In genomic region chr14:21850419-21851127, GRCm38 (mm10) we compare ENCODE assay signal across 15 mouse cellular contexts. TPM values are rescaled to one million over a fixed set of nuclear protein-coding genes. Genes with fewer than 3 reads are reported as not detected.
A peak's percentile ranks its signal among the peaks of the same experiment; 100 is the strongest.
DNase-seq lines count a peak whose midpoint lies in the region; ATAC-seq and TF ChIP-seq lines count a peak whose summit lies in the region.
"Had no signal": no experiment of that assay in that cellular context is flagged by ENCODE, and none has a peak within 500 bp of the region (broad histone marks: within the 10 kb centered on the region; RNA-seq: fewer than 3 reads in every experiment).

No protein-coding gene starts in this region.

- 73% methylated on average over 24 of the region's 24 CpGs for WGBS in intestine, embryonic 16.5 days
- WGBS in intestine, postnatal 0 days: 75% methylated on average over 24 of the region's 24 CpGs
- 81% methylated on average over 24 of the region's 24 CpGs for WGBS in bone marrow, adult 2 months
- 43% methylated on average over 24 of the region's 24 CpGs for WGBS in liver, embryonic 14.5 days (ENCODE audit: insufficient replicate concordance)

- ATAC-seq in intestine, embryonic 16.5 days: no peak
- ATAC-seq in intestine, postnatal 0 days: no peak
- peak; percentile 55 for ATAC-seq in liver, embryonic 14.5 days (ENCODE audit: insufficient read depth)

- H3K4me1 ChIP-seq in intestine, embryonic 16.5 days (ENCODE audit: control insufficient read depth, insufficient read depth, low read length): peaks cover 26% of the 10 kb centered on the region
- H3K4me1 ChIP-seq in intestine, postnatal 0 days (replicated peaks; ENCODE audit: control insufficient read depth, insufficient read depth, low read length): peaks cover 4% of the 10 kb centered on the region; the same call in 1 of the 2 replicates
- H3K4me1 ChIP-seq in ES-E14 (ENCODE audit: control insufficient read depth in 2 of 2, insufficient read depth in 2 of 2, low read length in 2 of 2, poor library complexity in 1 of 2): peaks cover 0 to 8% of the 10 kb centered on the region in 2 experiments; a peak in 1 of 4 replicates
- H3K4me1 ChIP-seq in bone marrow, adult 2 months (ENCODE audit: control insufficient read depth, insufficient read depth, low read length): peaks cover 3% of the 10 kb centered on the region; the same call in 1 of the 2 replicates
- H3K4me1 ChIP-seq in liver, embryonic 14.5 days (replicated peaks; ENCODE audit: control insufficient read depth in 2 of 2, insufficient read depth in 2 of 2, low read length in 1 of 2): peaks cover 45 to 59% of the 10 kb centered on the region in 2 experiments

- H3K9ac ChIP-seq in intestine, embryonic 16.5 days (ENCODE audit: low read depth, low read length): 0 out of 2 replicates have a peak overlapping the region, but pooled peaks have one; percentile 26
- H3K9ac ChIP-seq in intestine, postnatal 0 days (ENCODE audit: low read depth, low read length): no peak overlapping the region
- H3K9ac ChIP-seq in ES-E14 (ENCODE audit: insufficient read depth, low read depth, low read length, poor library complexity, severe bottlenecking): peak overlapping the region; percentile 30; the same call in 1 of the 2 replicates
- H3K9ac ChIP-seq in liver, embryonic 14.5 days (replicated peaks): peak overlapping the region; percentile 31; the same call in 1 of the 2 replicates
- H3K9ac ChIP-seq: embryonic facial prominence, embryonic 12.5 days; kidney, embryonic 15.5 days; neural tube, embryonic 12.5 days had no signal

- peak; percentile 88 for TF ChIP-seq EP300 in liver, embryonic 14.5 days (IDR thresholded peaks at IDR 0.05; ENCODE audit: low read depth)

- no peak overlapping the region for H3K4me3 ChIP-seq in intestine, embryonic 16.5 days (ENCODE audit: low read length)
- H3K4me3 ChIP-seq in intestine, postnatal 0 days (ENCODE audit: low read depth, low read length): no peak overlapping the region
- peak overlapping the region; percentile 44 to 45; a peak in 3 of 4 replicates for H3K4me3 ChIP-seq in ES-E14 (ENCODE audit: insufficient read depth in 1 of 2, low read depth in 1 of 2, low read length in 2 of 2, poor library complexity in 1 of 2, severe bottlenecking in 1 of 2)
- no peak overlapping the region for H3K4me3 ChIP-seq in bone marrow, adult 2 months (replicated peaks; ENCODE audit: control insufficient read depth, low read depth, low read length)
- H3K4me3 ChIP-seq in liver, embryonic 14.5 days (ENCODE audit: insufficient read depth in 1 of 2, low read depth in 2 of 2, low read length in 2 of 2): peak overlapping the region; percentile 13 to 15; a peak in 2 of 4 replicates
- H3K4me3 ChIP-seq: embryonic facial prominence, embryonic 12.5 days; kidney, embryonic 15.5 days; left cerebral cortex, adult 2 months; megakaryocyte, embryonic 14.5 days; neural tube, embryonic 12.5 days had no signal

- in situ Hi-C loops in ES-E14 (cut with MboI; ENCODE audit: low sequenced_read_pairs in 2 of 2, unreplicated experiment in 2 of 2): loop anchor here in 1 of 2 experiments (25.0 kb wide), 1 partner anchor 713 kb away; no protein-coding TSS in a partner anchor

- no peaks in the 10 kb centered on the region for H3K36me3 ChIP-seq in intestine, embryonic 16.5 days (ENCODE audit: control insufficient read depth, insufficient read depth, low read length)
- peaks cover 18% of the 10 kb centered on the region for H3K36me3 ChIP-seq in intestine, postnatal 0 days (ENCODE audit: control insufficient read depth, insufficient read depth)
- H3K36me3 ChIP-seq in ES-E14 (ENCODE audit: control insufficient read depth, insufficient read depth, low read length, poor library complexity, severe bottlenecking): peaks cover 15% of the 10 kb centered on the region
- peaks cover 7% of the 10 kb centered on the region for H3K36me3 ChIP-seq in liver, embryonic 14.5 days (replicated peaks; ENCODE audit: control insufficient read depth, insufficient read depth, low read depth)

- H3K27ac ChIP-seq in intestine, embryonic 16.5 days (ENCODE audit: low read length): no peak overlapping the region
- H3K27ac ChIP-seq in intestine, postnatal 0 days (ENCODE audit: low read depth, low read length): no peak overlapping the region
- H3K27ac ChIP-seq in ES-E14 (ENCODE audit: insufficient read depth, low read depth, low read length, poor library complexity, severe bottlenecking): no peak overlapping the region
- peak overlapping the region; percentile 16 for H3K27ac ChIP-seq in bone marrow, adult 2 months (ENCODE audit: control insufficient read depth, insufficient read depth, low read depth, low read length, poor library complexity)
- peak overlapping the region; percentile 82 for H3K27ac ChIP-seq in liver, embryonic 14.5 days
- H3K27ac ChIP-seq: embryonic facial prominence, embryonic 12.5 days; kidney, embryonic 15.5 days; left cerebral cortex, adult 2 months; neural tube, embryonic 12.5 days had no signal

- no peaks in the 10 kb centered on the region for H3K27me3 ChIP-seq in intestine, embryonic 16.5 days (replicated peaks; ENCODE audit: control insufficient read depth, insufficient read depth, low read length)
- H3K27me3 ChIP-seq in intestine, postnatal 0 days (replicated peaks; ENCODE audit: control insufficient read depth, insufficient read depth, low read length): no peaks in the 10 kb centered on the region
- no peaks in the 10 kb centered on the region for H3K27me3 ChIP-seq in liver, embryonic 14.5 days (ENCODE audit: control insufficient read depth, insufficient read depth, low read length)
- H3K27me3 ChIP-seq: embryonic facial prominence, embryonic 12.5 days; kidney, embryonic 15.5 days; megakaryocyte, embryonic 14.5 days; neural tube, embryonic 12.5 days had no signal

- TF ChIP-seq CTCF in intestine, postnatal 0 days (IDR thresholded peaks at IDR 0.05; ENCODE audit: low read depth): no peak
- no peak for TF ChIP-seq CTCF in bone marrow, adult 2 months (IDR thresholded peaks at IDR 0.05; ENCODE audit: control insufficient read depth, insufficient read depth, low read length)
- no peak for TF ChIP-seq CTCF in liver, embryonic 14.5 days (IDR thresholded peaks at IDR 0.05; ENCODE audit: low read depth)

- no peak; the same call in 1 of the 2 replicates for TF ChIP-seq POLR2A in bone marrow, adult 2 months (IDR thresholded peaks at IDR 0.05; ENCODE audit: borderline replicate concordance, control insufficient read depth, low read depth, low read length)

- DNase-seq in ES-E14 (ENCODE audit: low read depth, low spot score): no peak
- peak; percentile 60 to 64 (median 63) for DNase-seq in liver, embryonic 14.5 days (ENCODE audit: low read depth in 3 of 3, low spot score in 3 of 3)
- no peak for DNase-seq in urinary bladder, postnatal 4 days (ENCODE audit: low spot score in 2 of 2)
- DNase-seq in ovary, adult 18-20 months (ENCODE audit: low spot score): no peak
- DNase-seq: cerebellum, adult 11 months; spleen, adult 18-20 months; thymus, postnatal 25 days had no signal

- H3K4me2 ChIP-seq in intestine, embryonic 16.5 days (ENCODE audit: low read depth, low read length): no peak overlapping the region
- no peak overlapping the region for H3K4me2 ChIP-seq in intestine, postnatal 0 days (replicated peaks; ENCODE audit: low read depth)
- peak overlapping the region; percentile 59 for H3K4me2 ChIP-seq in liver, embryonic 14.5 days (ENCODE audit: low read depth)
- H3K4me2 ChIP-seq: embryonic facial prominence, embryonic 12.5 days; kidney, embryonic 15.5 days; neural tube, embryonic 12.5 days had no signal

- no peaks in the 10 kb centered on the region for H3K9me3 ChIP-seq in intestine, embryonic 16.5 days (ENCODE audit: control insufficient read depth, low read length)
- no peaks in the 10 kb centered on the region for H3K9me3 ChIP-seq in intestine, postnatal 0 days (ENCODE audit: control insufficient read depth)
- H3K9me3 ChIP-seq in ES-E14 (ENCODE audit: control insufficient read depth, insufficient read depth, low read depth, low read length): no peaks in the 10 kb centered on the region
- no peaks in the 10 kb centered on the region for H3K9me3 ChIP-seq in liver, embryonic 14.5 days (ENCODE audit: control insufficient read depth, low read length)
- H3K9me3 ChIP-seq: embryonic facial prominence, embryonic 12.5 days; kidney, embryonic 15.5 days; megakaryocyte, embryonic 14.5 days; neural tube, embryonic 12.5 days had no signal

TF ChIP-seq in ES-E14, 5 proteins besides CTCF, POLR2A, EP300 and RAD21:
- TF ChIP-seq CHD2 (IDR thresholded peaks at IDR 0.05; ENCODE audit: low read depth, low read length) (no peak), HCFC1 (IDR thresholded peaks at IDR 0.05; ENCODE audit: borderline replicate concordance, insufficient read depth, low read length) (no peak), ZNF384 (IDR thresholded peaks at IDR 0.05; ENCODE audit: low read depth, low read length) (no peak), ZC3H11A (IDR thresholded peaks at IDR 0.05; ENCODE audit: borderline replicate concordance, low read depth, low read length) (no peak), MAFK (IDR thresholded peaks at IDR 0.05; ENCODE audit: insufficient read depth, low read depth, low read length) (no peak)

RNA-seq across cellular contexts. Expression of gene Comtd1, which starts 1.8 kb away (rescaled TPM):
- 88.2 and 89.1 TPM in 2 replicates for polyA plus RNA-seq in intestine, embryonic 16.5 days (2015; fragmentation: Nextera tagmentation; extraction: Ambion mirVana)
- polyA plus RNA-seq in intestine, postnatal 0 days (2015; fragmentation: Nextera tagmentation; extraction: Ambion mirVana): 67.3 and 70.5 TPM in 2 replicates
- 36.6 and 88.5 TPM in 2 replicates for total RNA-seq in ES-E14 (2012; rRNA removed)
- 15.8 and 45.0 TPM in 2 replicates for polyA plus RNA-seq in bone marrow, adult 2 months (2011; ENCODE audit: insufficient read depth, insufficient read length, low replicate concordance, missing spikeins)
- polyA plus RNA-seq in liver, embryonic 14.5 days (2012; rRNA removed): 12.0 and 14.3 TPM in 2 replicates
- 24.4 and 25.8 TPM in 2 replicates for polyA plus RNA-seq in liver, embryonic 14.5 days (2014; fragmentation: Nextera tagmentation; extraction: Ambion mirVana)

RNA-seq across cellular contexts. Expression of gene Vdac2, which starts 25.5 kb away (rescaled TPM):
- 410 and 422 TPM in 2 replicates for polyA plus RNA-seq in intestine, embryonic 16.5 days (2015; fragmentation: Nextera tagmentation; extraction: Ambion mirVana)
- polyA plus RNA-seq in intestine, postnatal 0 days (2015; fragmentation: Nextera tagmentation; extraction: Ambion mirVana): 354 and 371 TPM in 2 replicates
- total RNA-seq in ES-E14 (2012; rRNA removed): 251 and 305 TPM in 2 replicates
- 84.6 and 85.2 TPM in 2 replicates for polyA plus RNA-seq in bone marrow, adult 2 months (2011; ENCODE audit: insufficient read depth, insufficient read length, low replicate concordance, missing spikeins)
- 54.2 and 80.9 TPM in 2 replicates for polyA plus RNA-seq in liver, embryonic 14.5 days (2012; rRNA removed)
- polyA plus RNA-seq in liver, embryonic 14.5 days (2014; fragmentation: Nextera tagmentation; extraction: Ambion mirVana): 126 and 134 TPM in 2 replicates

Comparison
In these comparisons a context has a peak if more than half of its experiments do, and no peak if none do; other contexts are left out.
1. H3K27ac ChIP-seq: peak in bone marrow, adult 2 months (single experiment) and liver, embryonic 14.5 days (single experiment); none in intestine, embryonic 16.5 days (single experiment), intestine, postnatal 0 days (single experiment) and ES-E14 (single experiment).
2. H3K4me3 ChIP-seq: peak in ES-E14 (2 of 2) and liver, embryonic 14.5 days (2 of 2); none in intestine, embryonic 16.5 days (single experiment), intestine, postnatal 0 days (single experiment) and bone marrow, adult 2 months (single experiment).
3. DNase-seq: peak in liver, embryonic 14.5 days (3 of 3); none in ES-E14 (single experiment), urinary bladder, postnatal 4 days (0 of 2) and ovary, adult 18-20 months (single experiment).